Mouse (Mus musculus) C2C12 (cell line): ENCODE results near the gene Palmd. TPM values are rescaled to one million over a fixed set of nuclear protein-coding genes. Genes with fewer than 3 reads are reported as not detected.

Experiments used
- H3K27me3 ChIP-seq: one replicate; pipeline ENCODE4 v1.6.1; 2011; ENCODE audit not compliant: control insufficient read depth, insufficient read depth, insufficient read length
- H3K36me3 ChIP-seq: one replicate; pipeline ENCODE4 v1.6.1; 2011; ENCODE audit not compliant: control insufficient read depth, insufficient read depth
- H3K4me3 ChIP-seq: one replicate; pipeline ENCODE4 v1.5.1; 2011; ENCODE audit warnings: mild to moderate bottlenecking, control low read depth; ENCODE audit not compliant: poor library complexity, insufficient read depth, severe bottlenecking
- H3K79me2 ChIP-seq: one replicate; pipeline ENCODE4 v1.6.1; 2011; ENCODE audit not compliant: control insufficient read depth, insufficient read depth
- H3K79me3 ChIP-seq: one replicate; pipeline ENCODE4 v1.6.1; 2011; ENCODE audit warnings: low read depth, control low read depth
- H3ac ChIP-seq: one replicate; pipeline ENCODE3; 2011; ENCODE audit warnings: low read depth; ENCODE audit not compliant: control insufficient read depth, insufficient read length
- CEBPB ChIP-seq: IDR thresholded peaks from one replicate; pipeline ENCODE4 v1.6.1; 2011; ENCODE audit warnings: low read depth, mild to moderate bottlenecking, control low read depth, moderate library complexity
- CTCF ChIP-seq: IDR thresholded peaks from one replicate; pipeline ENCODE4 v1.5.1; 2011; ENCODE audit not compliant: control insufficient read depth, insufficient read depth, insufficient read length
- FOSL1 ChIP-seq: IDR thresholded peaks from one replicate; pipeline ENCODE4 v1.8.0; 2011; ENCODE audit warnings: mild to moderate bottlenecking, low read length; ENCODE audit not compliant: poor library complexity, insufficient read depth, severe bottlenecking
- MAX ChIP-seq: IDR thresholded peaks from one replicate; pipeline ENCODE4 v1.6.1; 2011; ENCODE audit warnings: mild to moderate bottlenecking, control low read depth
- MYOD1 ChIP-seq: IDR thresholded peaks from one replicate; pipeline ENCODE4 v1.6.1; 2011; ENCODE audit warnings: low read depth; ENCODE audit not compliant: control insufficient read depth, insufficient read length
- MYOG ChIP-seq: IDR thresholded peaks from one replicate; pipeline ENCODE4 v1.6.1; 2011; ENCODE audit not compliant: control insufficient read depth, insufficient read length; ENCODE audit errors: extremely low read depth
- USF1 ChIP-seq: IDR thresholded peaks from one replicate; pipeline ENCODE4 v1.6.1; 2011; ENCODE audit warnings: low read depth, mild to moderate bottlenecking, control low read depth, moderate library complexity
- polyA plus RNA-seq: library from polyadenylated mRNA; unstranded; fragments of >200 nt; fragmentation: generic; extraction: Trizol; gene quantifications from one replicate; pipeline ENCODE4 v1.2.1, GENCODE M21; 2012; ENCODE audit warnings: missing spikeins

Palmd gene
- polyA plus RNA-seq, 1 experiment, result 0.04 TPM

DNA sequence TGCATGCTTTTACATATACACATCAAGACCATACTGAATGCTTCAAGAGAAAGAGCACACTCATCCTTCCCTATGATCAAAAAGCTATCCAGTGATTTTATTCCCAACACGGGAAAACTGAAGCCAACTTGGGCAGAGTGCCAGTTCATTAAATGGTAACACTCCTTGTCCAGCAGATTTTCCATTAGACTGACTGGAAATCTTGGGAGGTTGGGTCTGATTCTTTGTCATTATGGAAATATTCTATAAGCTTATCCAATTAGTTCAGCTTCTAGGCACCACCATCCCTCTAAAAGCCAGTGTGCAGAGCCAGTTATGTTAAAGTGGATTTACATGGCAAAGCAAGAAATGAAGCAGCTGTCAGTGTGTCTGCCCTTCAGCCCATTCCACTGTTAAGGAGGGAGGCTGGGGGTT is 16.3 kb upstream of the Palmd start:
- TF ChIP-seq CTCF (no peak), MYOG (no peak), MYOD1 (no peak), FOSL1 (no peak), MAX (no peak), CEBPB (no peak), USF1 (no peak)
- Histone ChIP-seq H3K36me3 (no peaks in the 10 kb centered on the region), H3K4me3 (no peak overlapping the region), H3K79me3 (no peaks in the 10 kb centered on the region), H3K79me2 (no peaks in the 10 kb centered on the region), H3ac (no peak overlapping the region), H3K27me3 (no peaks in the 10 kb centered on the region)

GRCm38 (mm10) chr3:116981811-116982575 is 13.2 kb upstream of the Palmd start:
- H3K79me2 ChIP-seq, result no peaks in the 10 kb centered on the region
- H3K79me3 ChIP-seq, result no peaks in the 10 kb centered on the region
- H3ac ChIP-seq, result no peak overlapping the region
- no peaks in the 10 kb centered on the region for H3K27me3 ChIP-seq
- no peak overlapping the region for H3K4me3 ChIP-seq
- TF ChIP-seq MAX, result no peak
- TF ChIP-seq MYOG, result no peak
- no peak for TF ChIP-seq CEBPB
- TF ChIP-seq MYOD1, result no peak
- TF ChIP-seq USF1, result no peak
- no peak for TF ChIP-seq CTCF
- TF ChIP-seq FOSL1, result no peak
- H3K36me3 ChIP-seq, result no peaks in the 10 kb centered on the region

DNA sequence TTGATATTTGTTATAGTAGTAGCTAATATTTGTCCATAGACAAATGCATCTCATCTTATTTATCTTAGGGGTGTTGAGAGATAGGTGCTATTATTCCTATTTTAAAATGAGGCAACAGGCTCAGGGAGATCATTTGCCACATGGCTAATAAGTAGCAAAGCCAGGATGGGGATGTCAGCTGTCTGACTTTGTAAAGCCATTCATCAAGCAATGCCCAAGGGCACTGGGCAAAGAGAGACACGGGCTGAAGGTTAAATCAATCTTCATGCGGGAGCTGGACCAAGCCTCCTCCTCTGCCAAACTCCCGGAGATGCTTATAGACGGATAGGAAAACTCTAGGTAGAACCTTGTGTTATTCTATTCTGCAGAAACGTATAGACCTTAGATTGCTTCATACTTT is 999 bp upstream of the Palmd start:
- TF ChIP-seq CTCF, result no peak
- no peak for TF ChIP-seq CEBPB
- TF ChIP-seq FOSL1, result no peak
- no peak for TF ChIP-seq USF1
- no peak for TF ChIP-seq MAX
- no peak for TF ChIP-seq MYOD1
- TF ChIP-seq MYOG, result no peak
- Histone ChIP-seq H3K79me2 (no peaks in the 10 kb centered on the region), H3ac (no peak overlapping the region), H3K27me3 (no peaks in the 10 kb centered on the region), H3K79me3 (no peaks in the 10 kb centered on the region), H3K36me3 (no peaks in the 10 kb centered on the region), H3K4me3 (no peak overlapping the region)

- Histone ChIP-seq H3K79me3 (no peaks in the 10 kb centered on the region), H3K36me3 (no peaks in the 10 kb centered on the region), H3ac (no peak overlapping the region), H3K27me3 (no peaks in the 10 kb centered on the region), H3K4me3 (no peak overlapping the region), H3K79me2 (no peaks in the 10 kb centered on the region)
- TF ChIP-seq MAX (no peak), CTCF (no peak), CEBPB (no peak), MYOD1 (no peak), MYOG (no peak), USF1 (no peak), FOSL1 (no peak)
Measured at GRCm38 (mm10) chr3:116969003-116969402, 216 bp upstream of the Palmd start.

DNA sequence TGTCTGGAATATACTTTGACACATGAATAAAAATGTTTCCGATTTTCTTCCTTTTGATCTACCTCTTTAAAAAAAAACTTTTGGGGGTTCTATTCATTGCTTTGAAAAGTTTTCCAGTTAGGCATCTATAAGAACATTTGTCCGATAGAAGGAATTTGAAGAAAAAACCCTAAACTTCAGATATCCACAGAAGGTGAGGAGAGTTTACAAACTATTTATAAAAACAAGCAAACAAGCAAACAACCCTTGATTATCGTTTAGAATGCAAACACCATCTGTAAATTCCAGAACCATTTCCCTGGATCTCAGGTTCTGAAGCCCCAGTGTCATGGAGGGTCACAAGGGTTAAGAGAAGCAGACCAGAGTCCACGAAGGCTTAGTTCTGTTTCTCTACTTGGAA is 820 bp downstream of the Palmd start, which contains the start of gene 4930455H04Rik:
Gene 4930455H04Rik (plus strand): TSS at position 301 of the 400 bp plus-strand sequence.
- Histone ChIP-seq H3ac (no peak within 1 kb of the TSS), H3K79me3 (no peaks in the 10 kb centered on the region), H3K4me3 (no peak within 1 kb of the TSS), H3K79me2 (no peaks in the 10 kb centered on the region), H3K36me3 (no peaks in the 10 kb centered on the region), H3K27me3 (no peaks in the 10 kb centered on the region)
- TF ChIP-seq USF1 (no peak), FOSL1 (no peak), MAX (no peak), MYOG (no peak), CTCF (no peak), CEBPB (no peak), MYOD1 (no peak)
